Mouse (Mus musculus) stomach, postnatal 0 days (tissue): ENCODE measurements around the gene Tenm4. TPM values are rescaled to one million over a fixed set of nuclear protein-coding genes. Genes with fewer than 3 reads are reported as not detected.

Experiments
- ATAC-seq: fragments of 200-750 bp; cut with Nextera tagmentation; 2 replicates; pipeline ENCODE4 v1.8.0; 2017; ENCODE audit not compliant: low FRiP score, low TSS enrichment
- DNase-seq: peaks from one replicate; pipeline ENCODE4 v3.0.0-alpha.2; 2016; ENCODE audit warnings: low spot score
- H3K27ac ChIP-seq: fragments of 300-500 bp; sonication (generic); replicated peaks from 2 replicates; pipeline ENCODE4 v1.5.1; 2014; ENCODE audit warnings: mild to moderate bottlenecking, control low read depth
- H3K27me3 ChIP-seq: fragments of 300-500 bp; sonication (generic); 2 replicates; pipeline ENCODE4 v1.6.1; 2014; ENCODE audit warnings: low read length; ENCODE audit not compliant: control insufficient read depth, insufficient read depth
- H3K36me3 ChIP-seq: fragments of 300-500 bp; sonication (generic); 2 replicates; pipeline ENCODE4 v1.6.1; 2014; ENCODE audit warnings: low read length, mixed read lengths; ENCODE audit not compliant: control insufficient read depth, insufficient read depth
- H3K4me1 ChIP-seq: fragments of 300-500 bp; sonication (generic); replicated peaks from 2 replicates; pipeline ENCODE4 v1.6.1; 2014; ENCODE audit warnings: antibody characterized with exemption; ENCODE audit not compliant: control insufficient read depth, insufficient read depth
- H3K4me2 ChIP-seq: fragments of 300-500 bp; sonication (generic); replicated peaks from 2 replicates; pipeline ENCODE4 v1.6.1; 2014; ENCODE audit warnings: low read depth, mild to moderate bottlenecking, control low read depth, moderate library complexity
- H3K4me3 ChIP-seq: fragments of 300-500 bp; sonication (generic); 2 replicates; pipeline ENCODE4 v1.5.1; 2014; ENCODE audit warnings: low read depth, low read length, control low read depth
- H3K9ac ChIP-seq: fragments of 300-500 bp; sonication (generic); 2 replicates; pipeline ENCODE4 v1.6.1; 2014; ENCODE audit warnings: mild to moderate bottlenecking, low read length, control low read depth, mixed read lengths
- H3K9me3 ChIP-seq: fragments of 300-500 bp; sonication (generic); 2 replicates; pipeline ENCODE4 v1.6.1; 2016; ENCODE audit warnings: low read length; ENCODE audit not compliant: control insufficient read depth
- CTCF ChIP-seq: IDR thresholded peaks from 2 replicates; pipeline ENCODE4 v1.5.1; 2016; ENCODE audit warnings: antibody characterized with exemption, low read depth, mild to moderate bottlenecking, moderate library complexity
- EP300 ChIP-seq: optimal IDR thresholded peaks from 2 replicates; pipeline ENCODE3; 2016; ENCODE audit warnings: antibody characterized with exemption
- WGBS: fragments of 180-500 bp; shearing (Covaris S2); extraction: QIAGEN DNeasy Blood & Tissue Kit; methylation state at CpG from one replicate; pipeline ENCODE4 v1.1.7; 2014; 5-methylcytosine and 5-hydroxymethylcytosine counted together
- polyA plus RNA-seq: library from polyadenylated mRNA; unstranded; fragments of >200 nt; fragmentation: Nextera tagmentation; extraction: Ambion mirVana; gene quantifications from 2 replicates; pipeline ENCODE4 v1.2.1, GENCODE M21; 2015

Tenm4 gene
- polyA plus RNA-seq, 1 experiment from 2014 or later, result 7.2 TPM

GRCm38 (mm10) chr7:96242328-96243185 lies 71.5 kb downstream of the Tenm4 start:
- H3K27ac ChIP-seq, result peak overlapping the region; percentile 61; the same call in 1 of the 2 replicates
- no peak for TF ChIP-seq CTCF
- TF ChIP-seq EP300, result no peak
- ATAC-seq (peak; percentile 45; the same call in 1 of the 2 replicates), DNase-seq (no peak)
- H3K36me3 ChIP-seq, result no peaks in the 10 kb centered on the region
- WGBS, result 32% methylated on average over 4 of the region's 4 CpGs
- H3K4me1 ChIP-seq, result no peaks in the 10 kb centered on the region
- no peak overlapping the region for H3K4me3 ChIP-seq
- H3K27me3 ChIP-seq, result no peaks in the 10 kb centered on the region
- H3K9ac ChIP-seq, result no peak overlapping the region
- no peaks in the 10 kb centered on the region for H3K9me3 ChIP-seq
- H3K4me2 ChIP-seq, result no peak overlapping the region

GRCm38 (mm10) chr7:96244796-96245195 lies 73.8 kb downstream of the Tenm4 start:
- Histone ChIP-seq H3K27me3 (no peaks in the 10 kb centered on the region), H3K27ac (no peak overlapping the region), H3K9ac (no peak overlapping the region), H3K4me3 (no peak overlapping the region), H3K9me3 (no peaks in the 10 kb centered on the region), H3K4me1 (no peaks in the 10 kb centered on the region), H3K36me3 (no peaks in the 10 kb centered on the region), H3K4me2 (no peak overlapping the region)
- ATAC-seq, result no peak
- WGBS, result 54% methylated on average over 1 of the region's 1 CpGs
- DNase-seq, result no peak
- TF ChIP-seq CTCF, result no peak
- no peak for TF ChIP-seq EP300

GRCm38 (mm10) chr7:96259630-96260029 lies 88.6 kb downstream of the Tenm4 start:
- 91% methylated on average over 6 of the region's 6 CpGs for WGBS
- H3K9me3 ChIP-seq, result no peaks in the 10 kb centered on the region
- DNase-seq, result no peak

GRCm38 (mm10) chr7:96262182-96262581 lies 91.1 kb downstream of the Tenm4 start:
- Histone ChIP-seq H3K27ac (no peak overlapping the region), H3K4me3 (no peak overlapping the region), H3K9me3 (no peaks in the 10 kb centered on the region), H3K36me3 (no peaks in the 10 kb centered on the region), H3K9ac (no peak overlapping the region), H3K27me3 (no peaks in the 10 kb centered on the region), H3K4me2 (no peak overlapping the region), H3K4me1 (no peaks in the 10 kb centered on the region)
- ATAC-seq, result no peak
- no peak for TF ChIP-seq EP300
- no peak for TF ChIP-seq CTCF
- no peak for DNase-seq

More at GRCm38 (mm10) chr7:96259630-96260029, 88.6 kb downstream of the Tenm4 start:
- Histone ChIP-seq H3K36me3 (no peaks in the 10 kb centered on the region), H3K27ac (no peak overlapping the region), H3K27me3 (no peaks in the 10 kb centered on the region), H3K4me3 (no peak overlapping the region), H3K4me1 (no peaks in the 10 kb centered on the region), H3K9ac (no peak overlapping the region), H3K4me2 (no peak overlapping the region)
- ATAC-seq, result no peak
- TF ChIP-seq EP300 (no peak), CTCF (no peak)

- Histone ChIP-seq H3K9me3 (no peaks in the 10 kb centered on the region), H3K27ac (no peak overlapping the region), H3K4me1 (no peaks in the 10 kb centered on the region), H3K4me2 (no peak overlapping the region), H3K4me3 (no peak overlapping the region), H3K27me3 (no peaks in the 10 kb centered on the region), H3K36me3 (no peaks in the 10 kb centered on the region), H3K9ac (no peak overlapping the region)
- TF ChIP-seq CTCF (no peak), EP300 (no peak)
- 33% methylated on average over 1 of the region's 1 CpGs for WGBS
- DNase-seq (no peak), ATAC-seq (no peak)
Measured at GRCm38 (mm10) chr7:96265941-96266340, 94.9 kb downstream of the Tenm4 start.

- no peak for ATAC-seq
- WGBS, result 26% methylated on average over 6 of the region's 6 CpGs
- no peak overlapping the region for H3K4me3 ChIP-seq
Measured at GRCm38 (mm10) chr7:96267266-96267665, 96.2 kb downstream of the Tenm4 start.

More at GRCm38 (mm10) chr7:96267266-96267665, 96.2 kb downstream of the Tenm4 start:
- Histone ChIP-seq H3K9me3 (no peaks in the 10 kb centered on the region), H3K27ac (no peak overlapping the region), H3K9ac (no peak overlapping the region), H3K4me1 (no peaks in the 10 kb centered on the region), H3K36me3 (no peaks in the 10 kb centered on the region), H3K27me3 (no peaks in the 10 kb centered on the region), H3K4me2 (no peak overlapping the region)
- DNase-seq, result no peak
- no peak for TF ChIP-seq CTCF
- no peak for TF ChIP-seq EP300
